ENCODE assay signal across 23 mouse cellular contexts in genomic region chrX:74983734-74984133, GRCm38 (mm10).
"Had no signal": no experiment of that assay in that cellular context is flagged by ENCODE, and none has a peak within 500 bp of the region (broad histone marks: within the 10 kb centered on the region; RNA-seq: fewer than 3 reads in every experiment).

No protein-coding gene starts in this region.

- H3K27ac ChIP-seq: heart, adult 2 months; heart, embryonic 13.5 days; heart, embryonic 15.5 days; hindbrain, embryonic 13.5 days; hindbrain, embryonic 15.5 days; hindbrain, postnatal 0 days; layer of hippocampus, adult 2 months; left cerebral cortex, adult 2 months; limb, embryonic 10.5 days; limb, embryonic 12.5 days had no signal

- H3K27me3 ChIP-seq: heart, embryonic 13.5 days; heart, embryonic 15.5 days; hindbrain, embryonic 13.5 days; hindbrain, embryonic 15.5 days; limb, embryonic 12.5 days had no signal

- H3K36me3 ChIP-seq: heart, embryonic 13.5 days; heart, embryonic 15.5 days; hindbrain, embryonic 13.5 days; hindbrain, embryonic 15.5 days; limb, embryonic 10.5 days; limb, embryonic 12.5 days had no signal

- ATAC-seq: hindbrain, postnatal 0 days; intestine, postnatal 0 days had no signal

- DNase-seq: gastrocnemius, postnatal 14 days; gastrocnemius, postnatal 36 days; heart, adult 11 months; heart, adult 2 months; heart, postnatal 14 days; heart, postnatal 36 days; kidney, adult 18-20 months; kidney, adult 8-10 months; kidney, postnatal 10 days; kidney, postnatal 25 days; kidney, postnatal 4 days; liver had no signal

- H3K9me3 ChIP-seq: heart, embryonic 13.5 days; heart, embryonic 15.5 days; hindbrain, embryonic 13.5 days; hindbrain, embryonic 15.5 days; limb, embryonic 10.5 days had no signal

- H3K4me2 ChIP-seq: heart, embryonic 11.5 days; heart, embryonic 13.5 days; heart, embryonic 15.5 days; hindbrain, embryonic 13.5 days; hindbrain, embryonic 15.5 days; limb, embryonic 12.5 days had no signal

- H3K9ac ChIP-seq: heart, embryonic 13.5 days; heart, embryonic 15.5 days; hindbrain, embryonic 13.5 days; hindbrain, embryonic 15.5 days; limb, embryonic 12.5 days had no signal

- H3K4me1 ChIP-seq: heart, embryonic 13.5 days; heart, embryonic 15.5 days; hindbrain, embryonic 13.5 days; hindbrain, embryonic 15.5 days; limb, embryonic 10.5 days; limb, embryonic 12.5 days had no signal

- H3K4me3 ChIP-seq: heart, adult 2 months; heart, embryonic 13.5 days; heart, embryonic 15.5 days; hindbrain, embryonic 13.5 days; hindbrain, embryonic 15.5 days; layer of hippocampus, adult 2 months; left cerebral cortex, adult 2 months; limb, embryonic 10.5 days; limb, embryonic 12.5 days had no signal
